Mouse (Mus musculus) olfactory bulb, adult 2 months (tissue): ENCODE measurements around the gene Hspa12b.

Source experiments
- CTCF ChIP-seq: fragments of 200-500 bp; IDR thresholded peaks from 2 replicates; pipeline ENCODE4 v1.5.1; 2012; ENCODE audit warnings: low read depth, mild to moderate bottlenecking, low read length, moderate library complexity; ENCODE audit not compliant: insufficient read depth
- POLR2A ChIP-seq: fragments of 200-500 bp; IDR thresholded peaks from 2 replicates; pipeline ENCODE4 v1.6.1; 2012; ENCODE audit warnings: mild to moderate bottlenecking, low read depth, low read length, moderate library complexity; ENCODE audit not compliant: insufficient read depth

DNA sequence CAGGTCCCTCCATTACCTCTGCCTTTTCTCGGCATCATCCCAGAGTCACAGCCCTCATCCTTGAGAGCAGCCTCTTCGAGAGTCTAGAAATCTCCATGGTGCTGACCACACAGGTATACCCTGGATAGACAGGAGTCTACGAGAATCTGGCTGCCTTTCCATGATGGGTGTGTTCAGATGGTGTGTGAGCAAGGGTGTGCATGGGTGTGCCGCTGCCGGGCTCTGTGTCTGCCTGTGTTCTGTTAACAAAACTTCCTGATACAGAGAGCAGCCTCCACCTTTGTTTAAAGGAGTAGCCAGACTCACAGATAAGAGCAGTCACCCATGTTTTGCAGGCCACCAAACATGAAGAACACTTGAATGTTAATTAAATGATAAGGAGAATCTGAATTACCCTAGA lies 2.8 kb downstream of the Hspa12b start:
- TF ChIP-seq CTCF: no peak
- TF ChIP-seq POLR2A: no peak
